Mouse (Mus musculus): Measurements from ENCODE around the gene Ccdc36. TPM values are rescaled to one million over a fixed set of nuclear protein-coding genes. Genes with fewer than 3 reads are reported as not detected.

The Ccdc36 gene
- total RNA-seq (2023): under 1 TPM in 1 of 2 experiments, not detected in 1; 0.18 TPM

GRCm38 (mm10) chr9:108428384-108428783 lies at the start of gene Ccdc36:
TSS of gene Ccdc36 (minus strand) at chr9:108428484.

GRCm38 (mm10) chr9:108461181-108461631 lies 32.9 kb upstream of the Ccdc36 start, which contains the start of gene Klhdc8b:
TSS of gene Klhdc8b (minus strand) at chr9:108461581.

GRCm38 (mm10) chr9:108460319-108461178 lies 32.3 kb upstream of the Ccdc36 start, which contains the start of gene Ccdc71:
TSS of gene Ccdc71 (plus strand) at chr9:108460527.

GRCm38 (mm10) chr9:108436182-108436581 lies 7.9 kb upstream of the Ccdc36 start, which contains the start of gene BC048562:
TSS of gene BC048562 (plus strand) at chr9:108436482.

GRCm38 (mm10) chr9:108392676-108393075 lies 35.6 kb downstream of the Ccdc36 start, which contains the start of gene 1700102P08Rik:
TSS of gene 1700102P08Rik (plus strand) at chr9:108392805.

Other genes starting within 250 kb of the Ccdc36 start
- gene Bsn, start 238.1 kb downstream of the Ccdc36 start, total RNA-seq (2023): 1 to 10 TPM in 1 of 2 experiments, under 1 TPM in 1; 0.59 to 1.2 TPM
- 10 to 100 TPM; 32.0 to 33.0 TPM for gene Dag1, start 164.5 kb downstream of the Ccdc36 start, total RNA-seq (2023)
- gene Nicn1, start 138.1 kb downstream of the Ccdc36 start, total RNA-seq (2023): 1 to 10 TPM; 2.9 to 3.2 TPM
- 1 to 10 TPM; 1.9 to 2.3 TPM for gene Amt, start 131.6 kb downstream of the Ccdc36 start, total RNA-seq (2023)
- 100 to 1,000 TPM; 347 to 351 TPM for gene Rhoa, start 122.4 kb downstream of the Ccdc36 start, total RNA-seq (2023)
- gene Tcta, start 122.3 kb downstream of the Ccdc36 start, total RNA-seq (2023): 10 to 100 TPM; 10.4 to 11.9 TPM
- gene Gpx1, start 89.6 kb downstream of the Ccdc36 start, total RNA-seq (2023): 100 to 1,000 TPM; 212 to 222 TPM
- 100 to 1,000 TPM; 154 to 155 TPM for gene Usp4, start 80.6 kb downstream of the Ccdc36 start, total RNA-seq (2023)
- gene 1700102P08Rik, start 35.7 kb downstream of the Ccdc36 start, total RNA-seq (2023): 10 to 100 TPM in 1 of 2 experiments, 1 to 10 TPM in 1; 7.6 to 10.3 TPM
- gene BC048562, start 8.0 kb upstream of the Ccdc36 start, total RNA-seq (2023): not detected
- gene Ccdc71, start 32.0 kb upstream of the Ccdc36 start, total RNA-seq (2023): 10 to 100 TPM; 37.6 to 40.0 TPM
- 1 to 10 TPM; 4.3 to 5.6 TPM for gene Klhdc8b, start 33.1 kb upstream of the Ccdc36 start, total RNA-seq (2023)
- under 1 TPM in 1 of 2 experiments, not detected in 1; 0.30 TPM for gene Lamb2, start 51.3 kb upstream of the Ccdc36 start, total RNA-seq (2023)
- 100 to 1,000 TPM; 288 to 319 TPM for gene Usp19, start 62.1 kb upstream of the Ccdc36 start, total RNA-seq (2023)
- gene Qars, start 79.2 kb upstream of the Ccdc36 start, total RNA-seq (2023): 100 to 1,000 TPM; 207 to 272 TPM
- gene Qrich1, start 88.3 kb upstream of the Ccdc36 start, total RNA-seq (2023): 100 to 1,000 TPM; 216 to 233 TPM
- 100 to 1,000 TPM; 181 to 194 TPM for gene Impdh2, start 131.8 kb upstream of the Ccdc36 start, total RNA-seq (2023)
- 10 to 100 TPM; 25.9 to 27.1 TPM for gene Ndufaf3, start 138.9 kb upstream of the Ccdc36 start, total RNA-seq (2023)
- gene Dalrd3, start 141.4 kb upstream of the Ccdc36 start, total RNA-seq (2023): 10 to 100 TPM; 54.9 to 68.4 TPM
- 10 to 100 TPM; 30.1 to 33.2 TPM for gene Wdr6, start 150.3 kb upstream of the Ccdc36 start, total RNA-seq (2023)
- 10 to 100 TPM; 10.0 to 10.5 TPM for gene P4htm, start 169.2 kb upstream of the Ccdc36 start, total RNA-seq (2023)
- 100 to 1,000 TPM; 128 TPM for gene Arih2, start 220.9 kb upstream of the Ccdc36 start, total RNA-seq (2023)
- 10 to 100 TPM; 19.4 to 24.9 TPM for gene Slc25a20, start 233.6 kb upstream of the Ccdc36 start, total RNA-seq (2023)